Mouse (Mus musculus): ENCODE data around the gene Galnt3.

DNA sequence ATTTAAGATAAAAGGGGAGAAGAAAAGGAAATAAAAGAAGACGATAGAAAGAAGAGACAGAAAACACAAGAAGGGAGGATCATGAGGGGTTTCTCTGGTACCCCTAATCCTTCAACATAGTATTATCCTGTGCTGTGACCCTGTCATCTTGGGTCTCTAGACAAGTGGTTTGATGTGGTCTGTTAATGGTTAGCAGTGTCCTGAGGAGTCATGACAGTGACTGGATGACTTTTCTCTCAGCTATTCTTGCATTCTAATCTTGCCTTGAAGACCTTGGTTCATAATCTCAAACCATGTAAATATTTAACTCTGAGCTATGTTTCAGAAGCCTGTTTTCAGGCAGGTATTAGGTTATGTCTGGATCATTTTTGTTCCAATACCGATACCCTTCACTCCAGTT, 17.9 kb upstream of the Galnt3 start:
- TF ChIP-seq CTCF (IDR thresholded peaks at IDR 0.05; ENCODE audit: insufficient read depth, low read length), result no peak
- TF ChIP-seq POLR2A (IDR thresholded peaks at IDR 0.05; ENCODE audit: borderline replicate concordance, extremely low read depth, low read depth, low read length), result no peak
